Mouse (Mus musculus): ENCODE data around the gene B430305J03Rik. TPM values are rescaled to one million over a fixed set of nuclear protein-coding genes. Genes with fewer than 3 reads are reported as not detected.

B430305J03Rik gene
- polyA plus RNA-seq, 1 experiment from 2014 or later = not detected

- Histone ChIP-seq H3K9ac (replicated peaks; ENCODE audit: low read depth, low read length) (no peak within 1 kb of the TSS; the same call in 1 of the 2 replicates), H3K27me3 (ENCODE audit: control insufficient read depth, insufficient read depth, low read length) (no peaks in the 10 kb centered on the region), H3K4me2 (ENCODE audit: low read depth, low read length) (peak within 1 kb of the TSS; percentile 66; the same call in 1 of the 2 replicates), H3K36me3 (ENCODE audit: control insufficient read depth, insufficient read depth, low read length) (no peaks in the 10 kb centered on the region), H3K9me3 (ENCODE audit: control insufficient read depth, low read length) (no peaks in the 10 kb centered on the region), H3K27ac (ENCODE audit: low read depth, low read length) (no peak within 1 kb of the TSS), H3K4me1 (ENCODE audit: control insufficient read depth, insufficient read depth, low read length) (peaks cover 5% of the 10 kb centered on the region; the same call in 1 of the 2 replicates), H3K4me3 (ENCODE audit: low read depth, low read length) (no peak within 1 kb of the TSS)
- WGBS = 90% methylated on average over 1 of the region's 1 CpGs
- no peak for ATAC-seq (ENCODE audit: low read depth)
Observed at GRCm38 (mm10) chr3:61361338-61361737, 4.4 kb downstream of the B430305J03Rik start, which contains the start of gene Rap2b. Gene Rap2b (plus strand): TSS chr3:61361638.

- no peak overlapping the region for H3K27ac ChIP-seq (ENCODE audit: low read depth, low read length)
- WGBS = 41% methylated on average over 7 of the region's 7 CpGs
- no peaks in the 10 kb centered on the region for H3K27me3 ChIP-seq (ENCODE audit: control insufficient read depth, insufficient read depth, low read length)
- H3K4me2 ChIP-seq (ENCODE audit: low read depth, low read length) = no peak overlapping the region
- no peak overlapping the region for H3K9ac ChIP-seq (replicated peaks; ENCODE audit: low read depth, low read length)
- H3K9me3 ChIP-seq (ENCODE audit: control insufficient read depth, low read length) = no peaks in the 10 kb centered on the region
- H3K36me3 ChIP-seq (ENCODE audit: control insufficient read depth, insufficient read depth, low read length) = no peaks in the 10 kb centered on the region
- no peak for ATAC-seq (ENCODE audit: low read depth)
- H3K4me3 ChIP-seq (ENCODE audit: low read depth, low read length) = no peak overlapping the region
- H3K4me1 ChIP-seq (ENCODE audit: control insufficient read depth, insufficient read depth, low read length) = no peaks in the 10 kb centered on the region
Observed at GRCm38 (mm10) chr3:61358756-61359293, 6.9 kb downstream of the B430305J03Rik start.

- no peak overlapping the region for H3K4me3 ChIP-seq (ENCODE audit: low read depth, low read length)
- H3K9me3 ChIP-seq (ENCODE audit: control insufficient read depth, low read length) = no peaks in the 10 kb centered on the region
- no peaks in the 10 kb centered on the region for H3K27me3 ChIP-seq (ENCODE audit: control insufficient read depth, insufficient read depth, low read length)
- WGBS = 52% methylated on average over 6 of the region's 6 CpGs
- H3K9ac ChIP-seq (replicated peaks; ENCODE audit: low read depth, low read length) = no peak overlapping the region
- no peak overlapping the region for H3K4me2 ChIP-seq (ENCODE audit: low read depth, low read length)
- no peak overlapping the region for H3K27ac ChIP-seq (ENCODE audit: low read depth, low read length)
- H3K4me1 ChIP-seq (ENCODE audit: control insufficient read depth, insufficient read depth, low read length) = no peaks in the 10 kb centered on the region
- H3K36me3 ChIP-seq (ENCODE audit: control insufficient read depth, insufficient read depth, low read length) = no peaks in the 10 kb centered on the region
- no peak for ATAC-seq (ENCODE audit: low read depth)
Observed at GRCm38 (mm10) chr3:61358107-61358506, 7.6 kb downstream of the B430305J03Rik start.

GRCm38 (mm10) chr3:61355464-61355863 lies 10.3 kb downstream of the B430305J03Rik start:
- Histone ChIP-seq H3K9me3 (ENCODE audit: control insufficient read depth, low read length) (no peaks in the 10 kb centered on the region), H3K9ac (replicated peaks; ENCODE audit: low read depth, low read length) (no peak overlapping the region), H3K27ac (ENCODE audit: low read depth, low read length) (no peak overlapping the region), H3K36me3 (ENCODE audit: control insufficient read depth, insufficient read depth, low read length) (no peaks in the 10 kb centered on the region), H3K4me3 (ENCODE audit: low read depth, low read length) (no peak overlapping the region), H3K4me1 (ENCODE audit: control insufficient read depth, insufficient read depth, low read length) (no peaks in the 10 kb centered on the region), H3K27me3 (ENCODE audit: control insufficient read depth, insufficient read depth, low read length) (no peaks in the 10 kb centered on the region), H3K4me2 (ENCODE audit: low read depth, low read length) (no peak overlapping the region)
- no peak for ATAC-seq (ENCODE audit: low read depth)
- 90% methylated on average over 1 of the region's 1 CpGs for WGBS

- Histone ChIP-seq H3K27me3 (ENCODE audit: control insufficient read depth, insufficient read depth, low read length) (no peaks in the 10 kb centered on the region), H3K4me2 (ENCODE audit: low read depth, low read length) (no peak overlapping the region), H3K4me3 (ENCODE audit: low read depth, low read length) (no peak overlapping the region), H3K27ac (ENCODE audit: low read depth, low read length) (no peak overlapping the region), H3K9ac (replicated peaks; ENCODE audit: low read depth, low read length) (no peak overlapping the region), H3K36me3 (ENCODE audit: control insufficient read depth, insufficient read depth, low read length) (no peaks in the 10 kb centered on the region), H3K4me1 (ENCODE audit: control insufficient read depth, insufficient read depth, low read length) (no peaks in the 10 kb centered on the region), H3K9me3 (ENCODE audit: control insufficient read depth, low read length) (no peaks in the 10 kb centered on the region)
- no peak for ATAC-seq (ENCODE audit: low read depth)
- WGBS = 83% methylated on average over 1 of the region's 1 CpGs
Observed at GRCm38 (mm10) chr3:61349433-61349832, 16.3 kb downstream of the B430305J03Rik start.

GRCm38 (mm10) chr3:61348036-61348614 lies 17.6 kb downstream of the B430305J03Rik start:
- H3K4me3 ChIP-seq (ENCODE audit: low read depth, low read length) = no peak overlapping the region
- H3K27ac ChIP-seq (ENCODE audit: low read depth, low read length) = no peak overlapping the region
- no peaks in the 10 kb centered on the region for H3K4me1 ChIP-seq (ENCODE audit: control insufficient read depth, insufficient read depth, low read length)
- no peaks in the 10 kb centered on the region for H3K36me3 ChIP-seq (ENCODE audit: control insufficient read depth, insufficient read depth, low read length)
- H3K4me2 ChIP-seq (ENCODE audit: low read depth, low read length) = no peak overlapping the region
- no peaks in the 10 kb centered on the region for H3K9me3 ChIP-seq (ENCODE audit: control insufficient read depth, low read length)
- no peak for ATAC-seq (ENCODE audit: low read depth)
- H3K27me3 ChIP-seq (ENCODE audit: control insufficient read depth, insufficient read depth, low read length) = no peaks in the 10 kb centered on the region
- WGBS = 75% methylated on average over 4 of the region's 4 CpGs
- H3K9ac ChIP-seq (replicated peaks; ENCODE audit: low read depth, low read length) = no peak overlapping the region

GRCm38 (mm10) chr3:61345636-61346035 lies 20.1 kb downstream of the B430305J03Rik start:
- ATAC-seq (ENCODE audit: low read depth) = no peak
- 48% methylated on average over 1 of the region's 1 CpGs for WGBS
- H3K36me3 ChIP-seq (ENCODE audit: control insufficient read depth, insufficient read depth, low read length) = no peaks in the 10 kb centered on the region

GRCm38 (mm10) chr3:61344031-61344430 lies 21.7 kb downstream of the B430305J03Rik start:
- Histone ChIP-seq H3K9ac (replicated peaks; ENCODE audit: low read depth, low read length) (no peak overlapping the region), H3K4me3 (ENCODE audit: low read depth, low read length) (no peak overlapping the region), H3K4me2 (ENCODE audit: low read depth, low read length) (no peak overlapping the region), H3K4me1 (ENCODE audit: control insufficient read depth, insufficient read depth, low read length) (no peaks in the 10 kb centered on the region), H3K9me3 (ENCODE audit: control insufficient read depth, low read length) (no peaks in the 10 kb centered on the region), H3K36me3 (ENCODE audit: control insufficient read depth, insufficient read depth, low read length) (no peaks in the 10 kb centered on the region), H3K27me3 (ENCODE audit: control insufficient read depth, insufficient read depth, low read length) (no peaks in the 10 kb centered on the region), H3K27ac (ENCODE audit: low read depth, low read length) (no peak overlapping the region)
- ATAC-seq (ENCODE audit: low read depth) = no peak
- 88% methylated on average over 7 of the region's 7 CpGs for WGBS

More at GRCm38 (mm10) chr3:61345636-61346035, 20.1 kb downstream of the B430305J03Rik start:
- H3K9me3 ChIP-seq (ENCODE audit: control insufficient read depth, low read length) = no peaks in the 10 kb centered on the region
- no peak overlapping the region for H3K4me3 ChIP-seq (ENCODE audit: low read depth, low read length)
- no peak overlapping the region for H3K27ac ChIP-seq (ENCODE audit: low read depth, low read length)
- H3K4me2 ChIP-seq (ENCODE audit: low read depth, low read length) = no peak overlapping the region
- H3K4me1 ChIP-seq (ENCODE audit: control insufficient read depth, insufficient read depth, low read length) = no peaks in the 10 kb centered on the region
- H3K27me3 ChIP-seq (ENCODE audit: control insufficient read depth, insufficient read depth, low read length) = no peaks in the 10 kb centered on the region
- H3K9ac ChIP-seq (replicated peaks; ENCODE audit: low read depth, low read length) = no peak overlapping the region

- H3K27ac ChIP-seq (ENCODE audit: low read depth, low read length) = no peak overlapping the region
- no peak overlapping the region for H3K4me2 ChIP-seq (ENCODE audit: low read depth, low read length)
- no peaks in the 10 kb centered on the region for H3K36me3 ChIP-seq (ENCODE audit: control insufficient read depth, insufficient read depth, low read length)
- H3K27me3 ChIP-seq (ENCODE audit: control insufficient read depth, insufficient read depth, low read length) = no peaks in the 10 kb centered on the region
- no peak overlapping the region for H3K4me3 ChIP-seq (ENCODE audit: low read depth, low read length)
- 50% methylated on average over 5 of the region's 5 CpGs for WGBS
- H3K9ac ChIP-seq (replicated peaks; ENCODE audit: low read depth, low read length) = no peak overlapping the region
- no peaks in the 10 kb centered on the region for H3K4me1 ChIP-seq (ENCODE audit: control insufficient read depth, insufficient read depth, low read length)
- ATAC-seq (ENCODE audit: low read depth) = no peak
- H3K9me3 ChIP-seq (ENCODE audit: control insufficient read depth, low read length) = no peaks in the 10 kb centered on the region
Observed at GRCm38 (mm10) chr3:61340321-61340720, 25.4 kb downstream of the B430305J03Rik start.

All from neural tube, embryonic 14.5 days (tissue).